Mouse (Mus musculus) MEL (cell line): ENCODE measurements around the gene Ptpn11.

Experiments
- BHLHE40 ChIP-seq: IDR thresholded peaks from 2 replicates; pipeline ENCODE4 v1.6.1; 2012; ENCODE audit warnings: low read depth, mild to moderate bottlenecking, inconsistent platforms, low read length, improper control_type of control experiment, borderline replicate concordance
- CHD1 ChIP-seq: IDR thresholded peaks from 2 replicates; pipeline ENCODE4 v1.6.1; 2012; ENCODE audit warnings: low read depth, mild to moderate bottlenecking, inconsistent platforms, low read length, improper control_type of control experiment
- CTCF ChIP-seq, 3 experiments: IDR thresholded peaks in 2 of 3; conservative IDR thresholded peaks in 1 of 3; 2 replicates each; pipeline ENCODE4 v1.5.1; 2011 to 2012; ENCODE audit warnings: low read length in 3 of 3, low read depth in 2 of 3, mild to moderate bottlenecking in 2 of 3, improper control_type of control experiment in 1 of 3, inconsistent platforms in 1 of 3, mixed read lengths in 1 of 3, moderate library complexity in 1 of 3; ENCODE audit not compliant: control insufficient read depth in 1 of 3, insufficient read depth in 1 of 3, poor library complexity in 1 of 3, severe bottlenecking in 1 of 3
- MAX ChIP-seq: IDR thresholded peaks from 2 replicates; pipeline ENCODE4 v1.6.1; 2011; ENCODE audit warnings: low read length, improper control_type of control experiment
- MAZ ChIP-seq: IDR thresholded peaks from 2 replicates; pipeline ENCODE4 v1.6.1; 2012; ENCODE audit warnings: low read depth, mild to moderate bottlenecking, inconsistent platforms, low read length, improper control_type of control experiment
- MYB ChIP-seq: IDR thresholded peaks from 2 replicates; pipeline ENCODE4 v1.6.1; 2011; ENCODE audit warnings: mild to moderate bottlenecking, low read depth, low read length, improper control_type of control experiment
- NELFE ChIP-seq: IDR thresholded peaks from 2 replicates; pipeline ENCODE4 v1.6.1; 2011; ENCODE audit warnings: low read depth, low read length, improper control_type of control experiment
- POLR2A ChIP-seq, 2 experiments: IDR thresholded peaks; 2 replicates each; pipeline ENCODE4 v1.6.1; 2011 to 2012; ENCODE audit warnings: low read length in 2 of 2, mild to moderate bottlenecking in 2 of 2, control low read depth in 1 of 2, improper control_type of control experiment in 1 of 2, low read depth in 1 of 2, moderate library complexity in 1 of 2; ENCODE audit not compliant: control insufficient read depth in 1 of 2, insufficient read depth in 1 of 2, poor library complexity in 1 of 2
- USF1 ChIP-seq: IDR thresholded peaks from 2 replicates; pipeline ENCODE4 v1.6.1; 2014; ENCODE audit warnings: low read depth, mild to moderate bottlenecking, inconsistent platforms, low read length, improper control_type of control experiment, moderate library complexity
- ZKSCAN1 ChIP-seq: IDR thresholded peaks from 2 replicates; pipeline ENCODE4 v1.6.1; 2012; ENCODE audit warnings: low read depth, mild to moderate bottlenecking, inconsistent platforms, low read length, improper control_type of control experiment, moderate library complexity

GRCm38 (mm10) chr5:121149246-121149645, 42.0 kb downstream of the Ptpn11 start:
- TF ChIP-seq POLR2A (IDR thresholded peaks at IDR 0.05; ENCODE audit: control insufficient read depth in 1 of 2, insufficient read depth in 1 of 2, low read depth in 1 of 2, low read length in 2 of 2, poor library complexity in 1 of 2) (no peak), ZKSCAN1 (no peak), CTCF (IDR thresholded peaks at IDR 0.05 in 2 of 3, conservative IDR thresholded peaks at IDR 0.05 in 1 of 3; ENCODE audit: control insufficient read depth in 1 of 3, insufficient read depth in 1 of 3, low read depth in 2 of 3, low read length in 3 of 3, poor library complexity in 1 of 3, severe bottlenecking in 1 of 3) (no peak), MAZ (no peak), MYB (no peak), USF1 (no peak), NELFE (no peak), MAX (no peak), BHLHE40 (no peak), CHD1 (no peak)
